Mouse (Mus musculus) MEL (cell line): ENCODE results near the gene Trmt112. TPM values are rescaled to one million over a fixed set of nuclear protein-coding genes. Genes with fewer than 3 reads are reported as not detected.

Source experiments
- DNase-seq: peaks from one replicate; pipeline ENCODE4 v3.0.0; 2011; ENCODE audit warnings: low read depth, low spot score
- H3K27ac ChIP-seq: 2 replicates; pipeline ENCODE4 v1.5.1; 2012; ENCODE audit warnings: low read depth, mild to moderate bottlenecking, control low read depth, low read length, moderate library complexity; ENCODE audit not compliant: control insufficient read depth
- H3K27me3 ChIP-seq, 2 experiments: fragments of 150-350 bp in 1 of 2; sonication (generic) in 1 of 2; 2 replicates each; pipeline ENCODE4 v1.6.1; 2012; ENCODE audit warnings: low read length in 2 of 2, mild to moderate bottlenecking in 2 of 2, improper control_type of control experiment in 1 of 2, moderate library complexity in 1 of 2; ENCODE audit not compliant: insufficient read depth in 2 of 2, control insufficient read depth in 1 of 2
- H3K36me3 ChIP-seq, 2 experiments: 2 replicates each; pipeline ENCODE4 v1.6.1; 2012 to 2014; ENCODE audit warnings: low read length in 2 of 2, improper control_type of control experiment in 1 of 2, inconsistent platforms in 1 of 2, mild to moderate bottlenecking in 1 of 2; ENCODE audit not compliant: insufficient read depth in 2 of 2, control insufficient read depth in 1 of 2
- H3K4me1 ChIP-seq, 2 experiments: fragments of 150-350 bp in 1 of 2; sonication (generic) in 1 of 2; 2 replicates each; pipeline ENCODE4 v1.6.1; 2012; ENCODE audit warnings: low read length in 2 of 2, improper control_type of control experiment in 1 of 2, mild to moderate bottlenecking in 1 of 2; ENCODE audit not compliant: insufficient read depth in 2 of 2, control insufficient read depth in 1 of 2
- H3K4me3 ChIP-seq, 2 experiments: fragments of 150-350 bp in 1 of 2; sonication (generic) in 1 of 2; 2 replicates each; pipeline ENCODE4 v1.5.1; 2012; ENCODE audit warnings: low read depth in 2 of 2, low read length in 2 of 2, mild to moderate bottlenecking in 2 of 2, moderate library complexity in 2 of 2, control low read depth in 1 of 2, improper control_type of control experiment in 1 of 2; ENCODE audit not compliant: control insufficient read depth in 1 of 2, insufficient read depth in 1 of 2
- H3K79me2 ChIP-seq: 2 replicates; pipeline ENCODE4 v1.6.1; 2012; ENCODE audit warnings: mild to moderate bottlenecking, low read length, moderate library complexity; ENCODE audit not compliant: control insufficient read depth, poor library complexity, insufficient read depth
- H3K9ac ChIP-seq: 2 replicates; pipeline ENCODE4 v1.6.1; 2012; ENCODE audit warnings: low read depth, mild to moderate bottlenecking, control low read depth, low read length, moderate library complexity; ENCODE audit not compliant: control insufficient read depth, poor library complexity, severe bottlenecking
- H3K9me3 ChIP-seq: fragments of 150-350 bp; sonication (generic); replicated peaks from 2 replicates; pipeline ENCODE4 v1.6.1; 2012; ENCODE audit warnings: mild to moderate bottlenecking, low read length, improper control_type of control experiment, moderate library complexity; ENCODE audit not compliant: insufficient read depth
- CHD1 ChIP-seq: IDR thresholded peaks from 2 replicates; pipeline ENCODE4 v1.6.1; 2012; ENCODE audit warnings: low read depth, mild to moderate bottlenecking, inconsistent platforms, low read length, improper control_type of control experiment
- CTCF ChIP-seq, 3 experiments: IDR thresholded peaks in 2 of 3; conservative IDR thresholded peaks in 1 of 3; 2 replicates each; pipeline ENCODE4 v1.5.1; 2011 to 2012; ENCODE audit warnings: low read length in 3 of 3, low read depth in 2 of 3, mild to moderate bottlenecking in 2 of 3, improper control_type of control experiment in 1 of 3, inconsistent platforms in 1 of 3, mixed read lengths in 1 of 3, moderate library complexity in 1 of 3; ENCODE audit not compliant: control insufficient read depth in 1 of 3, insufficient read depth in 1 of 3, poor library complexity in 1 of 3, severe bottlenecking in 1 of 3
- ELF1 ChIP-seq: IDR thresholded peaks from 2 replicates; pipeline ENCODE4 v1.6.1; 2014; ENCODE audit warnings: low read depth, mild to moderate bottlenecking, inconsistent platforms, low read length, improper control_type of control experiment, moderate library complexity
- ETS1 ChIP-seq: IDR thresholded peaks from 2 replicates; pipeline ENCODE4 v1.6.1; 2012; ENCODE audit warnings: low read depth, mild to moderate bottlenecking, inconsistent platforms, low read length, improper control_type of control experiment, moderate library complexity
- GATA1 ChIP-seq: IDR thresholded peaks from 2 replicates; pipeline ENCODE4 v1.6.1; 2011; ENCODE audit warnings: low read depth, low read length, improper control_type of control experiment
- HCFC1 ChIP-seq: IDR thresholded peaks from 2 replicates; pipeline ENCODE4 v1.6.1; 2012; ENCODE audit warnings: low read depth, mild to moderate bottlenecking, inconsistent platforms, low read length, improper control_type of control experiment, moderate library complexity
- JUND ChIP-seq: IDR thresholded peaks from 2 replicates; pipeline ENCODE4 v1.6.1; 2011; ENCODE audit warnings: low read depth, mild to moderate bottlenecking, improper control_type of control experiment, low read length
- MAFK ChIP-seq: IDR thresholded peaks from 2 replicates; pipeline ENCODE4 v1.6.1; 2011; ENCODE audit warnings: low read depth, mild to moderate bottlenecking, low read length, improper control_type of control experiment, borderline replicate concordance
- MAX ChIP-seq: IDR thresholded peaks from 2 replicates; pipeline ENCODE4 v1.6.1; 2011; ENCODE audit warnings: low read length, improper control_type of control experiment
- MEF2A ChIP-seq: IDR thresholded peaks from 2 replicates; pipeline ENCODE4 v1.6.1; 2014; ENCODE audit warnings: low read depth, mild to moderate bottlenecking, inconsistent platforms, low read length, improper control_type of control experiment; ENCODE audit not compliant: poor library complexity, insufficient replicate concordance, severe bottlenecking; ENCODE audit errors: extremely low read depth
- MXI1 ChIP-seq: IDR thresholded peaks from 2 replicates; pipeline ENCODE4 v1.6.1; 2011; ENCODE audit warnings: mild to moderate bottlenecking, low read depth, low read length, improper control_type of control experiment
- MYB ChIP-seq: IDR thresholded peaks from 2 replicates; pipeline ENCODE4 v1.6.1; 2011; ENCODE audit warnings: mild to moderate bottlenecking, low read depth, low read length, improper control_type of control experiment
- NRF1 ChIP-seq: IDR thresholded peaks from 2 replicates; pipeline ENCODE4 v1.6.1; 2014; ENCODE audit warnings: low read depth, mild to moderate bottlenecking, inconsistent platforms, low read length, improper control_type of control experiment, moderate library complexity; ENCODE audit not compliant: poor library complexity, insufficient read depth, severe bottlenecking
- POLR2A ChIP-seq, 2 experiments: IDR thresholded peaks; 2 replicates each; pipeline ENCODE4 v1.6.1; 2011 to 2012; ENCODE audit warnings: low read length in 2 of 2, mild to moderate bottlenecking in 2 of 2, control low read depth in 1 of 2, improper control_type of control experiment in 1 of 2, low read depth in 1 of 2, moderate library complexity in 1 of 2; ENCODE audit not compliant: control insufficient read depth in 1 of 2, insufficient read depth in 1 of 2, poor library complexity in 1 of 2
- POLR2AphosphoS2 ChIP-seq: IDR thresholded peaks from 2 replicates; pipeline ENCODE4 v1.6.1; 2011; ENCODE audit warnings: low read length, improper control_type of control experiment
- RAD21 ChIP-seq: IDR thresholded peaks from 2 replicates; pipeline ENCODE4 v1.6.1; 2011; ENCODE audit warnings: mild to moderate bottlenecking, low read depth, low read length, improper control_type of control experiment
- RCOR1 ChIP-seq: IDR thresholded peaks from 2 replicates; pipeline ENCODE4 v1.6.1; 2012; ENCODE audit warnings: low read depth, mild to moderate bottlenecking, inconsistent platforms, low read length, improper control_type of control experiment
- TAL1 ChIP-seq: IDR thresholded peaks from 2 replicates; pipeline ENCODE4 v1.6.1; 2012; ENCODE audit warnings: mild to moderate bottlenecking, inconsistent platforms, low read length, moderate library complexity, mixed read lengths
- USF1 ChIP-seq: IDR thresholded peaks from 2 replicates; pipeline ENCODE4 v1.6.1; 2014; ENCODE audit warnings: low read depth, mild to moderate bottlenecking, inconsistent platforms, low read length, improper control_type of control experiment, moderate library complexity
- USF2 ChIP-seq, 2 experiments: IDR thresholded peaks; 2 replicates each; pipeline ENCODE4 v1.6.1; 2011 to 2012; ENCODE audit warnings: improper control_type of control experiment in 2 of 2, low read length in 2 of 2, borderline replicate concordance in 1 of 2, inconsistent platforms in 1 of 2, low read depth in 1 of 2, mild to moderate bottlenecking in 1 of 2; ENCODE audit not compliant: insufficient read depth in 1 of 2
- ZKSCAN1 ChIP-seq: IDR thresholded peaks from 2 replicates; pipeline ENCODE4 v1.6.1; 2012; ENCODE audit warnings: low read depth, mild to moderate bottlenecking, inconsistent platforms, low read length, improper control_type of control experiment, moderate library complexity
- ZMIZ1 ChIP-seq: IDR thresholded peaks from 2 replicates; pipeline ENCODE4 v1.6.1; 2012; ENCODE audit warnings: low read depth, mild to moderate bottlenecking, inconsistent platforms, low read length, improper control_type of control experiment, moderate library complexity
- polyA plus RNA-seq, 2 experiments: library from polyadenylated mRNA; stranded (reverse) in 1 of 2; unstranded in 1 of 2; fragments of >175 nt in 1 of 2; fragments of >200 nt in 1 of 2; gene quantifications; 2 replicates each; pipeline versions ENCODE4 v1.2.1 to v1.2.4; 2012; ENCODE audit warnings: low replicate concordance in 2 of 2, low read depth in 1 of 2; ENCODE audit not compliant: insufficient read length in 2 of 2, insufficient read depth in 1 of 2, missing spikeins in 1 of 2
- total RNA-seq: library from RNA; depleted of rRNA; stranded (reverse); fragments of 300-350 nt; gene quantifications from 2 replicates; pipeline ENCODE4 v1.2.3, GENCODE M21; 2012

Gene Trmt112
- total and polyA plus RNA-seq, 3 experiments: 294 to 319 TPM; not detected in 1

DNA sequence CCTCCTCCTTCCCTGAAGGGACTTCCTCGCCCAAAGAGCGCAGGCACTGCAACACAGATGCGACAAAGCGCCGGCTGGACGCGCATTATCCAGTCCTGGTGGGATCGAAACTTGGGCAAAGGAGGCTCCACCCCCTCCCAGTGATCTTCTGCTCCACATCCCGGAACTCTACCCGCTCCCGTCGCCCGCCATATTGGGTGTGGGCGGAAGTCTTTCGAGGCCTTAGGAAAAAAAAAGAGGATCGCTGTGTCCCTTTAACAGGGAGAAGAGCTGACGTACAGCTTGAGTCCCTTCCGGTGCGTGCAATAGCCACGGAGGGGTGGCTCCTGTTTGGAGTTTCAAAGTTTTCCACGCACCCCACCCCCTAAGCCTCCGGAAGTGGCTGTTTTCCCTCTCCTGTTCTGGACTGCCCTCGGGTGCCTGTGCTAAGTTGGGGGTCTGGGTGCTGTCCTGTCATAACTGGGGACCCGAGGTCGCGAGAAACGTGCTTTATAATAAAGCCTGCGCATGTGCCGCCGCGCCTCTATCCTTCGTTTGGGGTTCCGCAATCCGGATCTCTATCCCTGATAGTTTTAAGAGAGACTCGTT is 42.0 kb downstream of the Trmt112 start (continued):
- TF ChIP-seq ZMIZ1: no peak

DNA sequence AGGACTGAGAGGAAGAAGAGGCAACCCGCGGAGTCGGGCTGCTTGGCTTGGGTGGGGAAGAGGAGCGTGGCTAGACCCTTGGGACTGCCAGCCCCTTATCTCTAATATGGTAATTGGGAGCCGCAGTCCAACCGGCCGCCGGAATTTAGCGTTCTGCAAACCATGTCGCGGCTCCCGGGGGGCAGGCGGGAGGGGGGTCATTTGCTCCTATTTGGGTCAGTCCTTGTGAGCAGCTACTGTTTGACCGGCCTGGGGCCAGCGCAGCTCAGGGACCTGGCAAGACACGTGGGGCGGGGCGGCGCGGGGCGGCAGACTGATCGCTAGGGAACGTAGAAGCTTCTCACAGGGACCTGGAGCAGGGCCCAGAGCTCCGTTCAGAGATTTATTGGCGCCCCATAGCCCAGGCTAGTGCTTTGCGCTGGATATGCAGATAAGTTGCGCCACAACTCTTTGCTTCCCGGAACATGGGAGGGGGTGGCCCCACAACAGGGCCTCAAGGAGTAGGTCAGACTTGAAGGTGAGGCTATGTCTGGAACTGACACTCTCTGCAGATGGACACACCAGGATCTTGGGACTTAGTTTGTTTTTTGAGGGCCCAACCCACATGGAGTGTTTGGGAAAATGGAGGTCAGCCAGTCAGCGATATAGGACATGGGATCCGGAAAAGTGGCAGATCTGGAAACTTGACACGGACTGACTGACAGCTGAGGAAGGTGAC is 42.7 kb downstream of the Trmt112 start:
- TF ChIP-seq GATA1 (0 out of 2 replicates have a peak, but pooled peaks have one; percentile 23), JUND (no peak), POLR2A (IDR thresholded peaks at IDR 0.05; ENCODE audit: control insufficient read depth in 1 of 2, insufficient read depth in 1 of 2, low read depth in 1 of 2, low read length in 2 of 2, poor library complexity in 1 of 2) (peak in 1 of 2 experiments; percentile 19; a peak in 1 of 4 replicates), POLR2AphosphoS2 (no peak), USF1 (peak; percentile 41; the same call in 1 of the 2 replicates), CTCF (IDR thresholded peaks at IDR 0.05 in 2 of 3, conservative IDR thresholded peaks at IDR 0.05 in 1 of 3; ENCODE audit: control insufficient read depth in 1 of 3, insufficient read depth in 1 of 3, low read depth in 2 of 3, low read length in 3 of 3, poor library complexity in 1 of 3, severe bottlenecking in 1 of 3) (no peak), TAL1 (no peak), CHD1 (0 out of 2 replicates have a peak, but pooled peaks have one; percentile 52)
- peak overlapping the region; percentile 61 to 72 for H3K4me3 ChIP-seq
- peak; percentile 79 for DNase-seq

DNA sequence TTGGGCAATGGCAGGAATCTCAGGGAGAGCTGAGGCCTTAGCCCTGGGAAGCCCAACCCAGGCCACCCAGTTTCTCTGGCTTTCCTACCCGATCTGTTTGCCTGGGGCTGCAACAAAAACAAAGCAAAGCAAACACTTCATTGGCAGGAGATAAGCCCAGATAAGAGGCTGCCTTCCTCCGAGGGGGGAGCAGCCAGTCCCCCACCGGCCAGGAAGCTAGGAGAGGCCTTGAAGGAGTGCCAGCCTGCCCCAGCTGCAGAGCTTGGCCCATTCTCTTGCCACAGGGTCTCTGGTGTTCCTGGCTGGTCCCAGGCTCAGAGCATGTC is 43.2 kb downstream of the Trmt112 start:
- H3K9ac ChIP-seq: peak overlapping the region; percentile 82
- TF ChIP-seq MAFK: no peak
- TF ChIP-seq ETS1: peak; percentile 40; the same call in 1 of the 2 replicates
- no peak for TF ChIP-seq POLR2AphosphoS2
- no peak for TF ChIP-seq MEF2A
- TF ChIP-seq HCFC1: no peak
- no peak for TF ChIP-seq JUND
- 0 out of 2 replicates have a peak, but pooled peaks have one; percentile 21 for TF ChIP-seq CHD1
- no peak for TF ChIP-seq ZMIZ1
- 0 out of 2 replicates have a peak, but pooled peaks have one; percentile 14 for TF ChIP-seq RCOR1
- peak; percentile 79 for TF ChIP-seq GATA1
- no peak for TF ChIP-seq MYB
- TF ChIP-seq USF2 (IDR thresholded peaks at IDR 0.05; ENCODE audit: borderline replicate concordance in 1 of 2, insufficient read depth in 1 of 2, low read depth in 1 of 2, low read length in 2 of 2): no peak
- no peak for TF ChIP-seq CTCF (IDR thresholded peaks at IDR 0.05 in 2 of 3, conservative IDR thresholded peaks at IDR 0.05 in 1 of 3; ENCODE audit: control insufficient read depth in 1 of 3, insufficient read depth in 1 of 3, low read depth in 2 of 3, low read length in 3 of 3, poor library complexity in 1 of 3, severe bottlenecking in 1 of 3)
- no peak for TF ChIP-seq MXI1
- no peak for TF ChIP-seq RAD21
- TF ChIP-seq NRF1: no peak
- no peak for TF ChIP-seq ELF1
- no peak for TF ChIP-seq USF1
- no peak for TF ChIP-seq ZKSCAN1
- no peak for TF ChIP-seq MAX

More for the DNA sequence above, 42.7 kb downstream of the Trmt112 start:
- Histone ChIP-seq H3K9me3 (no peaks in the 10 kb centered on the region), H3K27me3 (no peaks in the 10 kb centered on the region), H3K27ac (peak overlapping the region; percentile 91), H3K36me3 (peaks cover 2 to 6% of the 10 kb centered on the region in 2 experiments; a peak in 2 of 4 replicates), H3K9ac (peak overlapping the region; percentile 82), H3K79me2 (peaks cover 1% of the 10 kb centered on the region; the same call in 1 of the 2 replicates), H3K4me1 (0 out of 4 replicates have a peak, but pooled peaks cover 0 to 6% of the 10 kb centered on the region in 2 experiments)

More for the DNA sequence above, 43.2 kb downstream of the Trmt112 start:
- DNase-seq: peak; percentile 52
- H3K27ac ChIP-seq: peak overlapping the region; percentile 91
- H3K4me3 ChIP-seq: peak overlapping the region; percentile 61 to 72
- no peaks in the 10 kb centered on the region for H3K27me3 ChIP-seq
- 0 out of 4 replicates have a peak, but pooled peaks cover 0 to 6% of the 10 kb centered on the region in 2 experiments for H3K4me1 ChIP-seq
- H3K79me2 ChIP-seq: peaks cover 1% of the 10 kb centered on the region; the same call in 1 of the 2 replicates
- peaks cover 2 to 6% of the 10 kb centered on the region in 2 experiments; a peak in 2 of 4 replicates for H3K36me3 ChIP-seq
- no peaks in the 10 kb centered on the region for H3K9me3 ChIP-seq
